Mouse (Mus musculus) stomach, postnatal 0 days (tissue): ENCODE results near the gene Dynlt1a.
"Not testable (repeated sequence)": the region's sequence is repeated elsewhere in the genome, so short reads cannot be mapped to it uniquely, and the experiment has no call there.

Source experiments
- CTCF ChIP-seq: IDR thresholded peaks from 2 replicates; pipeline ENCODE4 v1.5.1; 2016; ENCODE audit warnings: antibody characterized with exemption, low read depth, mild to moderate bottlenecking, moderate library complexity
- EP300 ChIP-seq: optimal IDR thresholded peaks from 2 replicates; pipeline ENCODE3; 2016; ENCODE audit warnings: antibody characterized with exemption

DNA sequence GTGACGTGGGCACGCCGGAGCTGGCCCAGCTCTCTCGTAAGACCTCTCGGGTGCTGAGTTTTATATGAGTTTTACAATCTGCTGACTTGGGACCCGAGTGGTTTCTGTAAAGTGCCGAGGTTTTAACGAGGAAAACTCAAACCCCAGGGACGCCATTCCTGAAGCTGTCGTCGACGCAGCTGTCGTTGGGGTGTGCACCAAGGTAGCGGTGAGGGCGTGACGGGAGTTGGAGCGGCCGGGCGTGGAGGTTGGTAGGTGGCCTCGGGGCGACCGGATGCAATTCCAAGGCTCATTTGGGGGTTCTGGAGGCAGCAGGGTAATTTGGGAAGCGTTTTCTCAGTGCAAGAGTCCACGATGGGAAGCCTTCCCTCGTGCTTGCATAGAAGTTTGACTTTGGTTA is 46.5 kb downstream of the Dynlt1a start:
- TF ChIP-seq CTCF, EP300: not testable (repeated sequence)
